Mouse (Mus musculus): Measurements from ENCODE around the gene Vwa8. TPM values are rescaled to one million over a fixed set of nuclear protein-coding genes. Genes with fewer than 3 reads are reported as not detected.

Vwa8 gene
- total RNA-seq, 2 experiments from 2014 or later: 70.0 to 84.6 TPM

GRCm38 (mm10) chr14:79139918-79140825 lies 291.3 kb downstream of the Vwa8 start:
- DNase-seq (ENCODE audit: low spot score): peak; percentile 69

- peak; percentile 69 for DNase-seq (ENCODE audit: low spot score)
Measured at GRCm38 (mm10) chr14:79140826-79141219, 292.0 kb downstream of the Vwa8 start.

- no peak for DNase-seq (ENCODE audit: low spot score)
Measured at GRCm38 (mm10) chr14:79142342-79142741, 293.5 kb downstream of the Vwa8 start.

GRCm38 (mm10) chr14:79143696-79144095 lies 294.8 kb downstream of the Vwa8 start:
- no peak for DNase-seq (ENCODE audit: low spot score)

- no peak for DNase-seq (ENCODE audit: low spot score)
Measured at GRCm38 (mm10) chr14:79144278-79145224, 295.7 kb downstream of the Vwa8 start.

- DNase-seq (ENCODE audit: low spot score): no peak
Measured at GRCm38 (mm10) chr14:79151711-79152110, 302.9 kb downstream of the Vwa8 start.

- DNase-seq (ENCODE audit: low spot score): no peak
Measured at GRCm38 (mm10) chr14:79153896-79154295, 305.0 kb downstream of the Vwa8 start.

- no peak for DNase-seq (ENCODE audit: low spot score)
Measured at GRCm38 (mm10) chr14:79154961-79155360, 306.1 kb downstream of the Vwa8 start.

- DNase-seq (ENCODE audit: low spot score): no peak
Measured at GRCm38 (mm10) chr14:79156526-79157411, 307.9 kb downstream of the Vwa8 start.

- peak; percentile 45 for DNase-seq (ENCODE audit: low spot score)
Measured at GRCm38 (mm10) chr14:79157451-79158218, 308.8 kb downstream of the Vwa8 start.

- no peak for DNase-seq (ENCODE audit: low spot score)
Measured at GRCm38 (mm10) chr14:79158219-79158521, 309.3 kb downstream of the Vwa8 start.

GRCm38 (mm10) chr14:79158673-79159200 lies 309.9 kb downstream of the Vwa8 start:
- DNase-seq (ENCODE audit: low spot score): no peak

GRCm38 (mm10) chr14:79159451-79159850 lies 310.6 kb downstream of the Vwa8 start:
- no peak for DNase-seq (ENCODE audit: low spot score)

- DNase-seq (ENCODE audit: low spot score): no peak
Measured at GRCm38 (mm10) chr14:79160486-79160885, 311.6 kb downstream of the Vwa8 start.

- DNase-seq (ENCODE audit: low spot score): no peak
Measured at GRCm38 (mm10) chr14:79160966-79161365, 312.1 kb downstream of the Vwa8 start.

- DNase-seq (ENCODE audit: low spot score): no peak
Measured at GRCm38 (mm10) chr14:79161741-79162140, 312.9 kb downstream of the Vwa8 start.

GRCm38 (mm10) chr14:79162678-79163077 lies 313.8 kb downstream of the Vwa8 start:
- peak; percentile 38 for DNase-seq (ENCODE audit: low spot score)

GRCm38 (mm10) chr14:79164334-79164733 lies 315.5 kb downstream of the Vwa8 start:
- DNase-seq (ENCODE audit: low spot score): no peak

GRCm38 (mm10) chr14:79164925-79165324 lies 316.1 kb downstream of the Vwa8 start:
- DNase-seq (ENCODE audit: low spot score): no peak

GRCm38 (mm10) chr14:79174526-79174925 lies 325.7 kb downstream of the Vwa8 start:
- DNase-seq (ENCODE audit: low spot score): no peak
